Mouse (Mus musculus) heart, postnatal 10 days (tissue): ENCODE results near the gene Mospd3. TPM values are rescaled to one million over a fixed set of nuclear protein-coding genes. Genes with fewer than 3 reads are reported as not detected.
"Not testable (repeated sequence)": the region's sequence is repeated elsewhere in the genome, so short reads cannot be mapped to it uniquely, and the experiment has no call there.

Source experiments
- DNase-seq, 2 experiments: peaks; one replicate each; pipeline ENCODE4 v3.0.0; 2021
- intact Hi-C: fragments of 180-260 bp; cut with DNase I; formaldehyde crosslinking; loops from one replicate; pipeline ENCODE4 v1.15.1; 2025
- total RNA-seq, 2 experiments: library from RNA; stranded (reverse); gene quantifications; 2 replicates each; pipeline ENCODE4 v1.2.3; 2021

Gene Mospd3
- total RNA-seq, 2 experiments from 2014 or later: 25.1 to 31.4 TPM

GRCm38 (mm10) chr5:137627991-137628390 is 27.1 kb upstream of the Mospd3 start:
- peak in 1 of 2 experiments; percentile 53 for DNase-seq
- intact Hi-C loops: loop anchor here (5.0 kb wide), 1 partner anchor 96 kb away; the partner anchor contains the start of genes Epo and Gnb2

GRCm38 (mm10) chr5:137623937-137624530 is 23.2 kb upstream of the Mospd3 start:
- DNase-seq: no peak
- intact Hi-C loops: no loop called here

- intact Hi-C loops: no loop called here
Measured at GRCm38 (mm10) chr5:137615347-137615746, 14.5 kb upstream of the Mospd3 start.

GRCm38 (mm10) chr5:137614921-137615320 is 14.1 kb upstream of the Mospd3 start:
- intact Hi-C loops, DNase-seq: not testable (repeated sequence)

More at GRCm38 (mm10) chr5:137615347-137615746, 14.5 kb upstream of the Mospd3 start:
- no peak for DNase-seq

- peak in 1 of 2 experiments; percentile 34 for DNase-seq
- intact Hi-C loops: no loop called here
Measured at GRCm38 (mm10) chr5:137613550-137613949, 12.7 kb upstream of the Mospd3 start, which contains the start of gene Pcolce. Gene Pcolce (minus strand): TSS chr5:137613784.

GRCm38 (mm10) chr5:137613076-137613475 is 12.2 kb upstream of the Mospd3 start:
- intact Hi-C loops: no loop called here
- peak in 1 of 2 experiments; percentile 21 for DNase-seq

- intact Hi-C loops: no loop called here
Measured at GRCm38 (mm10) chr5:137611245-137611602, 10.4 kb upstream of the Mospd3 start.

GRCm38 (mm10) chr5:137610548-137611244 is 9.8 kb upstream of the Mospd3 start:
- intact Hi-C loops: no loop called here
- DNase-seq: peak; percentile 89

More at GRCm38 (mm10) chr5:137611245-137611602, 10.4 kb upstream of the Mospd3 start:
- peak; percentile 85 to 87 for DNase-seq

- DNase-seq: no peak
- intact Hi-C loops: no loop called here
Measured at GRCm38 (mm10) chr5:137610056-137610455, 9.2 kb upstream of the Mospd3 start.

GRCm38 (mm10) chr5:137609292-137609691 is 8.4 kb upstream of the Mospd3 start:
- intact Hi-C loops: no loop called here
- no peak for DNase-seq

GRCm38 (mm10) chr5:137608654-137609190 is 7.9 kb upstream of the Mospd3 start:
- DNase-seq: no peak
- intact Hi-C loops: no loop called here

- no peak for DNase-seq
- intact Hi-C loops: no loop called here
Measured at GRCm38 (mm10) chr5:137607860-137608653, 7.2 kb upstream of the Mospd3 start.

GRCm38 (mm10) chr5:137601365-137601729 is 489 bp upstream of the Mospd3 start:
- DNase-seq: peak; percentile 57 to 60
- intact Hi-C loops: loop anchor here (2.0 to 5.0 kb wide), 2 partner anchors 29 to 156 kb away; no protein-coding TSS in a partner anchor

- no peak for DNase-seq
- intact Hi-C loops: loop anchor here (1.0 to 5.0 kb wide), 3 partner anchors 31 to 157 kb away; no protein-coding TSS in a partner anchor
Measured at GRCm38 (mm10) chr5:137600281-137600618, 608 bp downstream of the Mospd3 start.

GRCm38 (mm10) chr5:137599600-137599999 is 1.3 kb downstream of the Mospd3 start:
- intact Hi-C loops: no loop called here
- no peak for DNase-seq

GRCm38 (mm10) chr5:137598100-137598826 is 2.6 kb downstream of the Mospd3 start:
- intact Hi-C loops: no loop called here

GRCm38 (mm10) chr5:137597625-137598024 is 3.2 kb downstream of the Mospd3 start:
- intact Hi-C loops: no loop called here

More at GRCm38 (mm10) chr5:137598100-137598826, 2.6 kb downstream of the Mospd3 start:
- DNase-seq: no peak

GRCm38 (mm10) chr5:137596601-137597261 is 4.1 kb downstream of the Mospd3 start:
- intact Hi-C loops: no loop called here
- no peak for DNase-seq

More at GRCm38 (mm10) chr5:137597625-137598024, 3.2 kb downstream of the Mospd3 start:
- no peak for DNase-seq

- intact Hi-C loops: no loop called here
- no peak for DNase-seq
Measured at GRCm38 (mm10) chr5:137595921-137596320, 4.9 kb downstream of the Mospd3 start.

GRCm38 (mm10) chr5:137590507-137590906 is 10.4 kb downstream of the Mospd3 start:
- intact Hi-C loops: no loop called here
- no peak for DNase-seq
